Mouse (Mus musculus) brown adipose tissue, adult 24 weeks (tissue): Measurements from ENCODE around the gene Gpx3. TPM values are rescaled to one million over a fixed set of nuclear protein-coding genes. Genes with fewer than 3 reads are reported as not detected.
"Not testable (repeated sequence)": the region's sequence is repeated elsewhere in the genome, so short reads cannot be mapped to it uniquely, and the experiment has no call there.

Experiments used
- H3K27ac ChIP-seq: fragments of 200-500 bp; replicated peaks from 2 replicates; pipeline ENCODE4 v1.5.1; 2012; ENCODE audit warnings: low read depth, mild to moderate bottlenecking, low read length
- H3K4me1 ChIP-seq: fragments of 200-500 bp; 2 replicates; pipeline ENCODE4 v1.6.1; 2012; ENCODE audit warnings: low read length, mixed read lengths; ENCODE audit not compliant: control insufficient read depth, insufficient read depth, insufficient read length
- H3K4me3 ChIP-seq: fragments of 200-500 bp; 2 replicates; pipeline ENCODE4 v1.5.1; 2012; ENCODE audit warnings: low read depth, mild to moderate bottlenecking, low read length, moderate library complexity; ENCODE audit not compliant: insufficient read depth
- polyA plus RNA-seq: library from polyadenylated mRNA; stranded (reverse); fragments of >200 nt; gene quantifications from 2 replicates; pipeline ENCODE4 v1.2.4, GENCODE M21; 2012; ENCODE audit not compliant: missing spikeins, insufficient read depth, insufficient read length

Gpx3 gene
- polyA plus RNA-seq, 1 experiment, result 1,156 TPM

DNA sequence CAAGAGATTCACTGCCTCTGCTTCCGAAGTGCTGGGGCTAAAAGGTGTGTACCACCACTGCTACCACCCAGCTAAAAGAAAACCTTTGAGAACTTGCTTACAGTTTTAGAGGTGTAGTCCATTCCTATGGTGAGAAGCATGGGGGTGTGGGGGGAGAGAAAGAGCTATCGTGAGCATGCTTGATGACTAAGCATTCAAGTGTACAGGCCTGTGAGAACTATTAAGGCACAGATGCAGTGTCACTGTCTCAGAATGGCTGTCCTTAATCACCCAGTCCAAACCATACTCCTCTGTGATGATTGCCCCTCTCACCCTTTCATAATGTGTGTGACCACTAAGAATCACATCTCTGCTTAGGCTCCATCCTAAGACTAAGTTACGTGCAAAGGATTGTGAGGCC, 32.9 kb upstream of the Gpx3 start:
- Histone ChIP-seq H3K4me1 (peaks cover 4% of the 10 kb centered on the region; the same call in 1 of the 2 replicates), H3K27ac (no peak overlapping the region), H3K4me3 (no peak overlapping the region)

GRCm38 (mm10) chr11:54871831-54872537, 30.3 kb upstream of the Gpx3 start:
- H3K27ac ChIP-seq, result no peak overlapping the region
- peaks cover 4% of the 10 kb centered on the region; the same call in 1 of the 2 replicates for H3K4me1 ChIP-seq
- no peak overlapping the region for H3K4me3 ChIP-seq

DNA sequence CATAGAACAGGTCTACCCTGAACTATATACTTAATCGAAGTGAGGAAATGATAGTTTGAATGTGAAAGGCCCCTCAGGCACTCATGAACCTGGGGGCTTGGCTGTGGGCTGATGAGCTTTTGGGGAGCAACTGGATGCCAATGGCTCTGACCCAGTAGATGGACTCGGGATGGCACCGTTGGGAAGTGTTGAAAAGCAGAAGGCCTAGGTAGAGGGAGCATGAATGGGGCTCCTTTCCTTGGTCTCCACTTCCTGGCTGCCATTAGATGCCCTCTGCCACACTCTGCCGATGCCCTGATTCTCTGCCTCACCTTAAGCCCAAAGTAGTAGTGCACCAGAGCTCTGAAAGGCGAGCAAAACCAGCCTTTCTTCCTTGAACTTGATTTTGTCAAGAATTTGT, 26.2 kb upstream of the Gpx3 start:
- Histone ChIP-seq H3K4me1 (0 out of 2 replicates have a peak, but pooled peaks cover 2% of the 10 kb centered on the region), H3K4me3 (no peak overlapping the region), H3K27ac (no peak overlapping the region)

- Histone ChIP-seq H3K27ac (no peak overlapping the region), H3K4me1 (peaks cover 8% of the 10 kb centered on the region), H3K4me3 (no peak overlapping the region)
These were observed 23.4 kb upstream of the Gpx3 start for GRCm38 (mm10) chr11:54878893-54879292.

DNA sequence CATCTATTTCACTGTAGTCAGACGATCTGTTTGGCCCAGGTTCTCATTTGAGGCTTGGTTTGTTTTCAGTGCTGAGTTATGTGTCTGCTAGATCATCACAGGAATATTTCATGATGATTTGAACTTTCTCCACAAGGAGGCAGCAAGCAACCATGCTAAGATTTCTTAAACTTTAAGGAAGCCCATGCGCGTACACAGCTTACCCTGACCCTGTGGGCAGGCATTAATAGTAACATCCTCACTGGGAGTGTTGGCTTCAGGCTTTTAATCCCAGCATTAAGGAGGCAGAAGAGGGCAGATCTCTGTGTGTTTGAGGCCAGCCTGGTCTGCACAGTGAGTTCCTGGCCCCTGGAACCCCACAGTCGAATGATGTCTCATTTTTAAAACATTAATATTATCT, 22.8 kb upstream of the Gpx3 start:
- Histone ChIP-seq H3K27ac (no peak overlapping the region), H3K4me1 (peaks cover 10% of the 10 kb centered on the region), H3K4me3 (no peak overlapping the region)

GRCm38 (mm10) chr11:54879922-54880321, 22.3 kb upstream of the Gpx3 start:
- Histone ChIP-seq H3K27ac (no peak overlapping the region), H3K4me1 (peaks cover 10% of the 10 kb centered on the region), H3K4me3 (no peak overlapping the region)

GRCm38 (mm10) chr11:54881051-54881474, 21.2 kb upstream of the Gpx3 start:
- Histone ChIP-seq H3K4me3 (no peak overlapping the region), H3K4me1 (peaks cover 18% of the 10 kb centered on the region), H3K27ac (no peak overlapping the region; the same call in 1 of the 2 replicates)

DNA sequence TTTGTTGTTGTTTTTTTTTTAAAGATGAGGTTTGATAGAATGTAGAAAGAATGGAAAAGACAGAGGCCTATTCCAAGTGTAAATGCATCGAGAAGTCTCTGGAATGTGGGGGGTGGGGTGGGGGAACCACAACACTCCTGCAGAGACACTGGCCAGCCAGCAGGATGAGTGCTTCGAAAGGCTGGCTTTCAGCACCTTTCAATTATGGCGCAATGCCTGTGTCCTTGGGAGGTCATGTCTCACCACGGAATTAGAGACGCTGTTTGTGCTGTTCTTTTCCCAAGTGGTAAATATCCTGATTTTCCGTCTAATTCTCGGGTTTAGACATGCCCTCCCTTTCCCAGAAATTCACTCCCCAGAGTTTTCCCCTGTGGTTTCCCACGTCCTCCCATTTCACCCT, 19.6 kb upstream of the Gpx3 start:
- peaks cover 18% of the 10 kb centered on the region for H3K4me1 ChIP-seq
- no peak overlapping the region for H3K4me3 ChIP-seq
- peak overlapping the region; percentile 84 for H3K27ac ChIP-seq

- peak overlapping the region; percentile 78 for H3K27ac ChIP-seq
These were observed 17.9 kb upstream of the Gpx3 start for GRCm38 (mm10) chr11:54884197-54884828.

GRCm38 (mm10) chr11:54884937-54885336, 17.3 kb upstream of the Gpx3 start:
- Histone ChIP-seq H3K27ac (peak overlapping the region; percentile 78), H3K4me1 (peaks cover 18% of the 10 kb centered on the region), H3K4me3 (no peak overlapping the region)

More at GRCm38 (mm10) chr11:54884197-54884828, 17.9 kb upstream of the Gpx3 start:
- H3K4me1 ChIP-seq, result peaks cover 18% of the 10 kb centered on the region
- no peak overlapping the region for H3K4me3 ChIP-seq

DNA sequence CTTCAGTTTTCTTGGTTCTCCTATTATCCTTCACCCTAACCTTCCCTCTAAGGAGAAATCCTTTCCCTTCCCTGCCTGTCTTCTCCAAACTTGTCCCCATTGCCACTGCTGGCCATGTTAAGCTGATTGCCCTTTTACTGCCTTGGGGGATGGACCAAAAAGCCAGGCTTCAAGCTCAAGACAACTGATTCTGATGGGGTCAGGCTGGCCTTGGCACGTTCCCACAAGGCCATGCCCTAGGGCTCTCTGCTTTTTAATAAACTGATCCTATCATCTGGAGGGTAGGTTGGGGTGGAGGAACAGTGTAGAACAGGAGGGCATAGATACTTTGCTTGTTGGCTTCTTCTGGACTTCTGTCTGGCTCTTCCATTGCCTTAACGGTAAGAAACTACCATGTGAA, 16.8 kb upstream of the Gpx3 start:
- Histone ChIP-seq H3K27ac (peak overlapping the region; percentile 64), H3K4me3 (no peak overlapping the region), H3K4me1 (peaks cover 18% of the 10 kb centered on the region)

DNA sequence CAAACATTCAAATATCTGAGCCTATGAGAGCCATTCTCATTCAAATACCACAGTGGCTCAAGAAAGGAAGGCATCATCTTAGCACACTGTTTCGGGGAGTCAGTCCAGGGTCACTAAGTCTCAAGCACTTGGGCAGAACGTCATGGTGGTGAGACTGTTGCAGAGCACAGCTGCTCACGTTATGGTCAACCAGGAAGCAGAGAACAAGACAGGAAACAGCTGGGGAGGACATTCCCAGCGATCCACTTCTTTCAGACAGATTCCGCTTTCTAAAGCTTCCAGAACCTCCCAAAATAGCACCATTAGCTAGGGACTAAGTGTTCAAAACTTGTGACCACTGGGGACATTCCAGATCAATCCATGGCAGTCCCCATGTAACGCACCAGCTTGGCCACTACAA, 14.3 kb upstream of the Gpx3 start:
- Histone ChIP-seq H3K4me3 (no peak overlapping the region), H3K27ac (no peak overlapping the region; the same call in 1 of the 2 replicates), H3K4me1 (peaks cover 18% of the 10 kb centered on the region)

DNA sequence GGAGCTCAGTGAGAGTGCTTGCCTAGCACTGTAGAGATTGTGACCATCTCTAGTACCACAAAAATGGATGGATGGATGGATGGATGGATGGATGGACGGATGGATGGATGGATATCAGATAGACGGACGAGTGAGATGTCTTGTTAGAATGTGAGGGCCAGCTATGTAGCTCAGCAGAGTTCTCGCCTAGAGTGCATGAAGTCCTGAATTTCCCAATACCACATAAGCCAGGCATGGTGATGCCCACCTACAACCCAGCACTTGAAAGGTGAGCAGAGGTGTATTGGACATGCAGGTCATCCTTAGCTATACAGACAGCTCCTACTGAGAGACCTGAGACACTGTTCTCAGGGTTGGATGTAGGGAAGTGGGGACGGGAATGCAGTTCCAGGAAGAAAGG, 10.9 kb upstream of the Gpx3 start:
- H3K27ac ChIP-seq, result no peak overlapping the region

DNA sequence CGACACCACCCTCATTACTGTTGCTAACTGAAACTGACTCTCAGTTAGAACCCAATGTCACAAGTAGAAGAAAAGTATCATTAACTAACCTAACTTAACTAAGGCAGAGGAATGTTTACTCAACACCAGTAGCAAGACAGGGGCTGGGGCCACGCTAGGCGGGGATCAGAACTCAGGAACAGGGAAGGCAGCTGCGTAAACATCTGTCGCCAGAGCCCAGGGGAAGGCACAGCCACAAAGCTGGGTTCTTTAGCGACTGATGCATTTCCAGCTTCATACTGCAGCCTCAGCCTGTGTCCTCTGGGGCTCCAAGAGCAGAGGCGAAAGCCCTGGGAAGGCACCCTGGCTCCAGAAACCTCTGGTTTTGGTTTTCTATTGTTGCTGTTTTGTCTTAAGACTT, 10.2 kb upstream of the Gpx3 start:
- Histone ChIP-seq H3K27ac (no peak overlapping the region), H3K4me3 (no peak overlapping the region), H3K4me1 (peaks cover 2% of the 10 kb centered on the region; the same call in 1 of the 2 replicates)

More for the DNA sequence above, 10.9 kb upstream of the Gpx3 start:
- H3K4me1 ChIP-seq, result no peaks in the 10 kb centered on the region; the same call in 1 of the 2 replicates
- no peak overlapping the region for H3K4me3 ChIP-seq

DNA sequence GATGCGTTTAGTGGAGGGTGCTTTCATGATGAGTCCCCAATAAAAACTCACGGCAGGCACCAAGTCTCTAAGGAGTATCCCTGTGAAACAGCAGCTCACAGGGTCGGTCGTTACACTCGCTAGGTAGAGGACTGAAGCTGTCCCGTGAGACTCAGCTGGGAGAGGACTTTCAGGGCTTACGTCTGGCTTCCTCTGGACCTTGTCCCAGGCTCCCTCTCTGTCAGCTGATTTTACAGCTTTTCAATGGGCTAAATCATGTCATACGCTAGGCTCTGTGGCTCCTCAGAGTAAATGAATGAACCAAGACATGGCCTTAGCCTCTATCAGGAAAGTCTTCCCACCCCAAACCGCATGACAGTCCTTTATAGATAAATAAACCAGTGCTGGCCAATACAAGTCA, 7.7 kb upstream of the Gpx3 start:
- Histone ChIP-seq H3K4me1 (0 out of 2 replicates have a peak, but pooled peaks cover 2% of the 10 kb centered on the region), H3K4me3 (no peak overlapping the region), H3K27ac (no peak overlapping the region)

DNA sequence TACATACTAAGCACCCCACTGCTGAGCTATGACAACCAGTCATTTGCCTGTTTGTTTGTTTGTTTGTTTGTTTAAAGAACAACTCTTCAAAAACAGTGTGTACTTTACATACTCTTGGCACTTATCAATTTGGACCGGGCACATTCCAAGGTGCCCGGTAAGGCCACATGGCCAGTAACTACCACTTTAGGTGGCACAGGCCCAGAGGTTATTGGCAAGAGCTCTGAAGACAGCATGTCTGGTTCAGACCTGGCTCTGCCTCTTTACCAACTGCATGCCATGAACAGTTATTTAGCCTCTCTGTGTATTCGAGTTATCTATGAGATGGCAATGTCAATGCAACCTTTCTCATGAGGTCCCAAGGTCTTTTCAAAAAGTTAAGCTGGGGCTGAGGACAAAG, 5.6 kb upstream of the Gpx3 start:
- not testable (repeated sequence) for H3K4me3 ChIP-seq, H3K27ac ChIP-seq, H3K4me1 ChIP-seq
